Mouse (Mus musculus) kidney, adult 8-10 months (tissue): ENCODE data around the gene Sp1.

Experiments used
- DNase-seq, 2 experiments: peaks; one replicate each; pipeline ENCODE4 v3.0.0; 2022

Gene Sp1

DNA sequence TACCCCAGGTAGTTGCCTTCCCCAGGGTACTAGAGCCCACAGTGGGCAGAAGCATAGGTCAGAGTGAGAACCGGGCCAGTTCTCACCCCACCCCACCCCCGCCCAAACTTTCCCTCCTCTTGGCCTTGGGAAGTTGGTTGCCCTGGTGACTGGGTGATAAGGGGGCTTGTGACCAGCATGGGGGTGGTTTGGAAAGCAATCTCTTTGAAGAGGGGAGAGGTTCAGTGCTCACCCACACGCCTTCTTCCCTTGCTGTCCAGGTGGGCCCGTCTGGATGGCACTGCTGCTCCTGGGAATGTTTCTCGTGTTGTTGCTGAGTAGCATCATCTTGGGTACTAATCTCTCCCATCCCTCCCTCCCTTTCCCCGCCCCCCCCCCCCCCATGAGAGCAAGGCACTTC, 40.5 kb downstream of the Sp1 start:
- no peak for DNase-seq

DNA sequence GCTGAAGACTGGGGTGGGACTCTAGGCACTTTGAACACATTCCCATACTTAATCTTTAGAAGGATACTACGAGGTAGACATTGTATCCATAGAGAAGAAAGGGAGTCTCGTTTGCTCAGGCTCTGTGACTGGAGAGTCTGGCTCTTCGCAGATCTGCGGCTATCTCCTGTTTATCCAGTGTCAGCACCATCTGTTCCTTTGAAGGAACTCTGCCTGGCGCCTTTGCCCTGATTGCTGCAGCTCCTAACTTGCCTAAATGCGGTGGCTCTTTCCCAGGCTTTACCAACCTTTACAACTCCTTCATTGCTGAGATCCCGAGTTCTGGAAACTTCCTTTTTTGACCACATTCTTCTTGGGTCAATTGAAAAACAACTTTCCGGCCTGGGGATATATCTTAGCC, 43.4 kb downstream of the Sp1 start:
- DNase-seq = no peak

DNA sequence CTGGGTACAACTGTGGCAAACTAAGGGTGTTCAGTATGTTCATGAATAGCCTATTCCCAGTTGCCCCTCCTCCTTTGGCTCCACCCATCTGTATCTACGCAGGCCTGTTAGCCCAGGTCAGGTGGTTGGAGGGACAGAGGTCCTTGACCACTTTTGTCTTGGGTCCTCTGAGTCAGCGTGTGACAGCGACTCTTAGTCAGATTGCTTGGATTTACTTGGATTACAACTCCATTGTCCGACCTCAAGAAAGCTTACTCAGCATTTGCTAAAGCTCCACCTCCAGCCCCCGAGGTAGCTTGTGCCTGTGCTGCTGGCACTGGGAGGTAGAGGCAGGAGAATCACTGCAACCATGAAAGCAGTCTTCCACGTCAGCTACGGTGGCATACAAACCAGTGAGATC, 45.0 kb downstream of the Sp1 start:
- peak; percentile 49 to 61 for DNase-seq

DNA sequence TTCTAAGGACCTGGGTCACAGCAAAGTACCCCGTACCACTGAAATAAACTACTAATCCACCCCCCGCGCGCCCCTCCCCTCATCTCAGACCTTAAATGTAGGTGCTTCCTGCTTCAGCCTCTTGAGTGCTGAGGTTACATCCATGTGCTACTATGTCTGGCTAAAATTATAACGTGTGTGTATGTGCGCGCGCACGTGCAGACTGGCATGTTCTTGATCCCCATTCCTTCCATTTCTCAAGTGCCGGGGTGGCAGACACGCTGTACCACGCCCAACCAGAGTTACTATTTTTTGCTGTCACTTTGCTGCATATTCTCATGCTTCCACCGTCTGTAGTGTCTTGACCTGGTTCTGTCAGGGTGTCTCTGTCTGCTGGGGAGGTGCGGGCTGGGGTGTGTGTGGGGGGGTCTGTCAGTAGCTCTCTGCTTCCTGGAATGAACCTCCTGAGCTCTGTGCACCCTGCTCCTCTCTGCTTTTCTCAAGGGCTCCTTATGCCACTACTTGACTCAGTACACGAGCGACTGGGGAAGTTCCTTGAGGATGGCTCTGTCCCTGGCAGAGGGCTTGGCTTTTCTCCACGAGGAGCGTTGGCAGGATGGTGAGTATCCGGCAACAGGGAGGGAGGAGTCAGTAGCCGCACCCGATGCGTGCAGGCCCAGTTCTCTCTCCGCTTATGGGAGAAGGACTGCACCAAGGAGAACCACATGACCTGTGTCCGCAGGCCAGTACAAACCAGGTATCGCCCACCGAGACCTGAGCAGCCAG, 45.9 kb downstream of the Sp1 start:
- no peak for DNase-seq

DNA sequence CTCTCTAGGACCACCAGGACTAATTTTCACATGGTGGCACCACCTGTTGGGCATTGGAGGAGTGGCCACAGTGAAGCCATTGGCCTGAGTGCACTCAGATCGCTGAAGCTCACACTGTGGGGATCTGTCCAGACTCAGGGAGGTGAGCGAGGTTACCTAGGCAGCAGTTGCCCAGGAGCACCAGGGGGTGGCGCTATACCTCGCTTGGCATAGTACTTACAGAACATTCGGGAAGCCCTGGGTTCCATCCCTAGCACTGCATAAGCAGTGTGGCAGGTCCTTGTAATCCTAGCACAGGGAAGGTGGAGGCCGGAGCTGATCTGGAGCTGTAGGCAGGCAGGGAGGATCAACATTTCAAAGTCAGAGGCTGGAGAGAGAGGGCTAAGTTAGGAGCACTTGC, 50.0 kb downstream of the Sp1 start:
- DNase-seq = peak in 1 of 2 experiments; percentile 35

DNA sequence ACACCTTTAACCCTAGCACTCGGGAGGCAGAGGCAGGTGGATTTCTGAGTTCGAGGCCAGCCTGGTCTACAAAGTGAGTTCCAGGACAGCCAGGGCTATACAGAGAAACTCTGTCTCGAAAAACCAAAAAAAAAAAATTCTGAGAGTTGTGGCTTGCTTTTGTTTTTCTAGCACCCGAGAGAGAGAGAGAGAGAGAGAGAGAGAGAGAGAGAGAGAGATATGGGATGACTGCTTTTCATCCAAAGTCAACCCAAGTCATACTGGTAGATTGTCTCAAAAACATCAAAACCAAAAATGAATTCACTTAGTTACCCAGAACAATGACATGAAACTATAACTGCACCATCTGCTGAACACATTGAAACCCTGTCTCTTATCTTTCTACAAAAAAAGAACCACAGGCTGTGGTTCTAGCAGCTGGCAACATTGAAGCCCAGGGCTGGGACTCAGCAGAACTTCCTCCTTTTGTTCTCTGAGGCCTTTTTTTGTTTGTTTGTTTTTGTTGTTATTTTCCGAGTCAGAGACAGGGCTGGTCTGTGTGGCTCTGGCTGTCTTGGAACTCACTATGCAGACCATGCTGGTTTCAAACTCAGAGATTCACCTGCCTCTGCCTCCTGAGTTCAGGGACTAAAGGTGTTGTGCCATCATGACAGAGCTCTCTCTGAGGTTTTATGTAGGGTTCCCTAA, 52.2 kb downstream of the Sp1 start:
- DNase-seq = no peak

DNA sequence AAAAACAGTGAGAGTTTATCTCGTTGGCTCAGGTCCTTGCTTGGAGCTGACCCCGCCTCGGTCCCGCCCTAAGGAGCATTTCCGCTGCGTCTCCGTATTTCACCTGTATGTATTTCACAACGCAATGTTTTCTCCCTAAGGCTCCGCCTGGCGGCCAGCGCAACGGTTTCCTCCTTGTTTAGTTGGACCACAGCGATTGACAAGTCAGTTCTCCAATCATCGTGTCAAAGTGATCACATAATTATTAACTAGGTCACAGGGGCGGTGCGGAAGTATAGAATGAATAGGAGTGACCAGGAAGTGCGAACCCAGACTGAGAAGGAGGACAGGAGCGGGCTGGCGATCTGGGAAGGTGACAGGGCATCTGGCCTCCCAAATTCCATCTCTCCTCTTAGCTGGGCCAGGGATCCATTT, 53.0 kb downstream of the Sp1 start, which contains the start of gene Prr13:
Gene Prr13 (plus strand): TSS at position 125 of the 414 bp plus-strand sequence.
- DNase-seq = peak; percentile 98

DNA sequence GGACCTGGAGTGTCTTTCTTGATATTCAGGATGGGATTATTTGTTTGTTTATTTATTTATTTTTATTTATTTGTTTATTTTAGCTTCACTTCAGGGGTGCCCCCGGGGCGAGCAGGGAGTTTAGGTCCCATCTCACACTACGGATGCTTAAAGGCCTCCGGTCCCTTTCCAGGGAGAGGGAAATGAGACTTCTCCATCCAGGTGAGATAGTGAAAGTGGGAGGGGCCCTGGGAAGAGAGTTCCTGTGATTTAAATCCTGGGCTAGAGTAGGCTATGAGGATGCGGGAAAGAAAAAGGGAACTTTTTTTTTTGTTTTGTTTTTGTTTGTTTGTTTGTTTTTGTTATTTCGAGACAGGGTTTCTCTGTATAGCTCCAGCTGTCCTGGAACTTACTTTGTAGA, 53.4 kb downstream of the Sp1 start:
- no peak for DNase-seq

DNA sequence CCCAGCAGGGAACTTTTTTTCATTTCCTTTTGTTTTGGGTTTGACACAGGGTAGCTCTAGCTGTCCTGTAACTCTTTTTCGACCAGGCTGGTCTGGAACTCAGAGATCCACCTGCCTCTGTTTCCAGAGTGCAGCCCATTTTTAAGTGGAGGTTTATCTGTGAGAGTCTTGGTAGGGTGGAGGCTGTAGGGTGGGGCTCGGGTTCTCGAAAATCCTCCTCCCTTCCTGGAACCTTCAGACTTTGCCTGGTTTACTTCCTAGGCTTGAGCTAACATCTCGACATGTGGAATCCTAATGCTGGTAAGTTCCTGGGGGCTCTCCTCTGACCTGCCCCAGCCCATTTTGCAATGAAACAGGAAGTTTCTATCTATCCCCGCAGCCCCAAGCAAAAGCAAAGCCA, 53.9 kb downstream of the Sp1 start:
- no peak for DNase-seq

DNA sequence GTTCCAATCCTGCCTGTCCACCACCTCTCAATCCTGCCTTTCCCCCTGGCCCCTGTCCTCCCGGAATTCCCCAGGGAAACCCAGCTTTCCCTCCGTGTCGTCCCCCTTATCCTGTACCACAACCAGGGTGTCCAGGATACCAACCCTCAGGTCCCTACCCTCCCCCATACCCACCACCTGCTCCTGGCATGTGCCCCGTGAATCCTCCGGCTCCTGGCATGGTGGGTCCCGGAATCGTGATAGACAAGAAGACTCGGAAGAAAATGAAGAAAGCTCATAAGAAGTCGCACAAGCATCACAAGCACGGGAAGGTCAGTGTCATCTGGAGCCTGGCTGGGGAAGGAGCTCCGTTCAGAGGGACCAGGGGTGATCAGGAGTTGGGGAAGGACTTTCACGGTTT, 54.5 kb downstream of the Sp1 start:
- no peak for DNase-seq

DNA sequence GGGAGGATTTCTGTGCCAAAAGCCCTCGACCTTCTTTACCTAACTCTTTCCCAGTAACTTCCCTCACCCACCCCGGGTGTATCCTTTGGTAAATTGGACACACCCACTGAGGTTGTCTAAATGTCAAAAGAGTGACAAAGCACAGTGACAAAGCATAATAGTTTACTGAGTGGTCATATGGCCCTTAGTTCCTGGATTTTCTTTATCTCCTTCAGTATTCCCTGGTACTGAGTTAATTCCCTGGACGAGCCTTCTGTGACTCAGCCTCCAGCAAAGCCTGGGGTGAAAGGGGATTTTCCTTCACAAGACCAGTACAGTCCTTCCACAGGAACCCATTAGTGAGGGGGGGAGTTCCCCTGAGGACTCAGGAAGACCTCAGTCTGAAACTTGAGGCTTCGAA, 55.0 kb downstream of the Sp1 start:
- no peak for DNase-seq

DNA sequence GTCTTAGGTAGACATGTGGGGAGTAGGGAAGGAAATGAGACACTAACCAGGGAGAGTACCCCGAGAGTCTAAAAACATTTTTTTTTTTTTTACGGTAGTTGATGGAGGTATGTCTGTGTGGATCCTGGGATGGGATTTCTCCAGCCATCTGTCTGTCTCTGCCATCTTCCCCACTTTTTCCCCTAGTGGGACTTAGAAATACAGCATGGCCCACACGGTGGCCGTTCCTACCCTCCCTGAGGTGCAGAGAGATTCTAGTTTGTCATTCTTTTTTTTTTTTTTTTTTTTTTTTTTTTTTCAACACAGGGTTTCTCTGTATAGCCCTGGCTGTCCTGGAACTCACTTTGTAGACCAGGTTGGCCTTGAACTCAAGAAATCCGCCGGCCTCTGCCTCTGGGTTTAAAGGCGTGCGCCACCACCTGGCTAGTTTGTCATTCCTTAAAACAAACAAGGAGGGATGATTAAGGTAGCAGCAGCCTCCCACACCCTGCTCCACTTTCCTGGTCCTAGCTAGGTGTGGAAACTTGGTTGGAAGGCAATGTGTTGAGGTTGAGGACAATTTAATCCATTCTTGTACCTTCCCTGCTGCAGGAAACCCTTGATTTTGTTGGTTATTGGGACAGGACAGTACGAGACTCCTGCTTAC, 55.6 kb downstream of the Sp1 start:
- no peak for DNase-seq

DNA sequence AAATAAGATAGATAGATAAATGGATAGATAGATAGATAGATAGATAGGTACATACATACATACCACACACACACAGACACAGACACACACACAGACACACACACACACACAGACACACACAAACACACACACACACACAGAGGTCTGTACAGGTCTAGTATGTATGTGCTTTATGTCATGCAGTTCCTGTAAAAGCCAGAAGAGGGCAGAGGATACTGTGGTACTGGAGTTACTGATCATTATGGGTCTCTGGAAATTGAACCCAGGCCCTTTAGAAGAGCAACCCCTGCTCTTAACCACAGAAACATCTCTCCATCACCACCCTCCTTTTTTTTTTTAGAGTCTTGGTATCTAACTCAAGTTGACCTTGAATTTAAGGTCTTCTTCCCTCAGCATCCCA, 57.7 kb downstream of the Sp1 start:
- DNase-seq = no peak

DNA sequence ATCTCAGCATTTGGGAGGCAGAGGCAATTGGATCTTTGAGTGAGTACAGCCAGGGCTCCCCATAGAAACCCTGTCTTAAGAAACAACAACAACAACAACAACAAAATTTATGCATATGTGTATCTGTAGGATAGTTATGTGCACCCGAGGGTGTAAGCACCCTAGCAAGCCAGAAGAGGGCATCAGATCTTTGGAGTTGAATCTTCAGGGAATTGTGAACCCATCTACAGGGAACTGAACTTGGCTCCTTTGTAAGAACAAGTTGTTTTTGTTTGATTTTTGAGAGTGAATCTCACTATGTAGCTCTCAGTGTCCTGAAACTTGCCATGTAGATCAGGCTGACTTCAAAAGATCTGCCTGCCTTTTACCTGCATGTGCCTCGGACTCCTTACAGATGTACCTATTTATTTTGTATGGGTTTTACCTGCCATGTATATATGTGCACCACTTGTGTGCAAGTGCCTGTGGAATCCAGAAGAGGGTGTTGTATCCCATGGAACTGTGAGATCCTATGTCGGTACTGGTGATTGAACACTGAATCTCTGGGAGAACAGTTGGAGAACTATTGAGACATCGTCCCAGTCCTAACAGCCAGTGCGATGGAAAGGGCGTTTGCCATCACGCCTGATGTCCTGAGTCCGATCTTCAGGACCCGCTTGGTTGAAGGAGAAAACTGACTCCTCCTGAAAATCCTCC, 62.9 kb downstream of the Sp1 start:
- no peak for DNase-seq

DNA sequence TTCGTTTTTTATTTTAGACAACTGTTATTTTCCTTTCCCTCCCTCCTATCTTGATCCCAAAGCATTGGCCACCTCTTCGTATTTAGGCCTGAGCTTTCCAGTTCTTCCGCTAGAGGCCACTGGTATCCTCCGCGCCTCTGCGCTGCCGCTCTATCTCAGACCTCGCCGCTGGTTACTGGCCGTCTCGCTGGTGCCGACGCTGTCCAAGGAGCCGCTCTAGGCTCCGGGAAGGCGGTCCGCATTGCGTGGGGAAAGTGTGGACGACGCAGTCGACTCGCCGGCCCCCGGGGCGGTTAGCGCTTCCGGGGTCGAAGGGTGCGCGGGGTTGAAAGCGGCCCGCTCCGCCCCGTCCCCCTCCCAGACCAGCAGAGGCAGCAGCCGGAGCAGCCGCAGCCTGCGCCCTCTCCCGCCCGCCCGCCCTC, 64.3 kb downstream of the Sp1 start, which contains the start of gene Pcbp2:
Gene Pcbp2 (plus strand): TSS at position 357 of the 422 bp plus-strand sequence.
- peak; percentile 96 for DNase-seq

DNA sequence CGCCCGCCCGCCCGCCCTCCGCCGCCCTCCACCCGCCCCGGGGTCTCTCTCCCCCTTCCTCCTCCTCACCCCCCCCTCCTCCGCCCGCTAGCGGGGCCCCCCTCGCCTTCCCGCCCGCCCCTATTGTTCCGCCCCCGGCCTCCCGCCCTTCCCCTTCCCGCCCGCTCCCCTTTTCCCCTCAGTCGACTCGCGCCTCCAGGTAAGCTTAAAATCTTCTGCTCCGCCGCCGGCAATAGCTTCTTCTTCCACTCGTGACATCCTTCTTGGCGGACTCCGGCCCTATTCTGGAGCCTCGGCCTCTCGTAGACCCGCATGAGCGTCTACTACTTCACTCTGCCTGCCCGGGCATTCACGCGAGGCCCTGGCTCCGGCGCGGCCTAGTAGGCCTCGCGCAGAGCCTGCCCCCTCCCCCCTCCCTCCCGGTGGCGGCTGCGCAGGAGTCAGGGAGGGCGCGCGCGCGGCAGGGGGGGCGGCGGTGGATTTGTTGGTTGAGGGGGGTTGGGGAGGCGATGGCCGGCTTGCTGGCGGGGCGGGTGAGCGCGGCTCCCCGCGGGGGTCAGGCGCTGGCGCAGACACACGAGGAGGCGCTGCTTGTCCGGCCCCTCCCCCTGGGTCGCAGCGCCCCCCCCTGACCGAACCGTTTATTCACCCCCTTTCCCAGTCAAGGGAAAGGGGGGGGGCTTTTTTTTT, 64.8 kb downstream of the Sp1 start:
- peak; percentile 69 to 73 for DNase-seq

DNA sequence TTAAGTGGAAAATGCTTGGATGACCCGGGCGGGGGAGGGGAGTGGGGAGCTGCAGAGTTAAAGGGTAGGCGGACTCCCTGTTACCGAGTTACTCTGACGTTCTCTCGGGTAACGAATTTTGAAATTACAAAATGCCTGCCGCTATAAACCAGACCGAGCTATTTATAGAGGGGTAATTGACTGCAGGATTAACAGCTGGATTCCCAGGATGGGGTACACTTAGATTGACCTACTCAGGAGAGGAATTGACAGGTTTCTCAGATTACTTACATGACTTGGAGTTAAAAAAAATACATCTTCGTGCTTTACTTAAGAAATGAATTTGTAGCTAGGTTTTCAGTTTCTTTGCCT, 65.3 kb downstream of the Sp1 start:
- DNase-seq = no peak

DNA sequence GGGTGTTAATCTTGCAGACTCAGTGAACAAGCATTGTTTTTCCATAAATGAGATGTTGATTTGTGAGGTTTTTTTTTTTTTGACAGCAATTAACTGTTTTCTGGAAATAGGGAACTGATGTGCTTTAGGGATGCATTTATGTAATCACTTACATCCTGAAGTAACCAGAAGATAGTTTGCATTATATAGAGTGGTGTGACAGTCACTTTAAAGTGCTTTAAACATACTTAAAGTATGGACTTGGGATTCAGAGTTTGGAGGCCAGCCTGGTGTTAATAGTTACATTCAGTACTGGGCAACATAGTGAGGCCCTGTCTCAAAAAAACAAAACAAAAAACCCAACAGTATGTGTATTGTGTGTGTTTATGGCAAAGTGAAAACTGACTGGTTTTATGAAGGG, 65.8 kb downstream of the Sp1 start:
- DNase-seq = no peak

DNA sequence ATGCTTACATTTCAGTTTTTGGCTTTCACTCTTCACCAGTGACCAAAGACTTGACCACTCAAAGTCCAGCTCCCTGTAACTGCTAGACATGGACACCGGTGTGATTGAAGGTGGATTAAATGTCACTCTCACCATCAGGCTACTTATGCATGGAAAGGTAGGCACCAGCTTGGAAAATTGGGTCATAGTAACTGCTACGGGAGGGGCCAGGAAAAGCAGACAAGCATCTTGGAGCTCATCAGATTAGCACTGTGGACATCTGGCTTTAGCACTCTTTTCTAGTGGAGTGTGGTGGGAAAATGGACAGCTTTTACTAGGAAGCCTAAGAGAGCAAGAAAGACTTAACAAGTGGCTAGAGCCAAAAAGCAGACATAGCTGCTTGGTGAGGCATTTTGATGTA, 67.3 kb downstream of the Sp1 start:
- DNase-seq = no peak

DNA sequence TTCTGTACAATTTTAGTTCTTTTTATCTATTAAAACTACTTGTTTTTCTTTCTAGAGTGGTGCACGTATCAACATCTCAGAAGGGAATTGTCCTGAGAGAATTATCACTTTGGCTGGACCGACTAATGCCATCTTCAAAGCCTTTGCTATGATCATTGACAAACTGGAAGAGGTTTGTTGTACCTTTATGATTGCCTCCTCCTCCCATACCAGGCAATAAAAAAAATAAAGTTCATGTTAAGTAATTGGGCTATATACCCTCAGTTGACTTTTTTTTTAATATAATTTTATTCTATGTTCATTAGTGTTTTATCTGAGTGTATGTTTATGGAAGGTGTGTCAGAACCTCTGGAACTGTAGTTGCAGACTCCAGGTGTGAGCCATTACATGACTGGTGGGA, 68.6 kb downstream of the Sp1 start:
- no peak for DNase-seq

DNA sequence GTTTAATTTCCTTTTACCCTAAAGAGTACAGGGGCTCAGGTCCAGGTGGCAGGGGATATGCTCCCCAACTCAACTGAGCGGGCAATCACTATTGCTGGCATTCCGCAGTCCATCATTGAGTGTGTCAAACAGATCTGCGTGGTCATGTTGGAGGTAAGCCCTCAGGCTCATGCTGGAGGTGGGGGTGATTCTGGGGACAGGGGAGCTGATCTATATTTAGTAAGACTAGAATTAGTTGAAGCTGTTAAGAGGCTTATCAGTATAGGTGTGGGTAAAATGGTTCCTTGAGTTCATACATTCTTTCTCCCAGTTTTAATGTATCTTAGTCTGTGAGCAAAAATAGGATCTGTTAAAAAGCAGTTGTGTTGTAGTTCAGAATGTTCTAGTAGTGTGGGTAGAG, 77.2 kb downstream of the Sp1 start:
- no peak for DNase-seq

DNA sequence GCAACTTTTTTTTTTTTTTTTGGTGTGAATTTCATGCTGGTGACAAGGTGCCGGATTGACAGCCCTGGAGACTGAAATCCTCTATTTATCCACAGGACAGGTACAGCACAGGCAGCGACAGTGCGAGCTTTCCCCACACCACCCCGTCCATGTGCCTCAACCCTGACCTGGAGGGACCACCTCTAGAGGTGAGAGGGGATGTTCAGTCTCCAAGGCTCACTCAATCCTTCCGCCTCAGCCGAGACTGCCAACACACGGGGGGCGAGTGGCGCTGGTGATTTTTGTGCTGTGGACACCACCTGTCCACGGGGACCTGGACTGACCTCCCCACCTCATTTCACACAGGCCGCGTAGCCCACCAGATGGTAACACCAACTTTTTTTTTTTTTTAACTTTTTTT, 79.9 kb downstream of the Sp1 start:
- DNase-seq = no peak
